Mouse (Mus musculus) small intestine, adult 2 months (tissue): ENCODE results near the gene Vmn2r8.

Source experiments
- CTCF ChIP-seq: fragments of 200-500 bp; IDR thresholded peaks from 2 replicates; pipeline ENCODE4 v1.5.1; 2012; ENCODE audit warnings: low read depth, mild to moderate bottlenecking, control low read depth, inconsistent platforms, low read length, moderate library complexity, mixed read lengths; ENCODE audit not compliant: insufficient replicate concordance, insufficient read length; ENCODE audit errors: extremely low read depth
- POLR2A ChIP-seq: fragments of 200-500 bp; IDR thresholded peaks from 2 replicates; pipeline ENCODE4 v1.6.1; 2012; ENCODE audit warnings: low read depth, mild to moderate bottlenecking, control low read depth, inconsistent platforms, low read length, moderate library complexity

DNA sequence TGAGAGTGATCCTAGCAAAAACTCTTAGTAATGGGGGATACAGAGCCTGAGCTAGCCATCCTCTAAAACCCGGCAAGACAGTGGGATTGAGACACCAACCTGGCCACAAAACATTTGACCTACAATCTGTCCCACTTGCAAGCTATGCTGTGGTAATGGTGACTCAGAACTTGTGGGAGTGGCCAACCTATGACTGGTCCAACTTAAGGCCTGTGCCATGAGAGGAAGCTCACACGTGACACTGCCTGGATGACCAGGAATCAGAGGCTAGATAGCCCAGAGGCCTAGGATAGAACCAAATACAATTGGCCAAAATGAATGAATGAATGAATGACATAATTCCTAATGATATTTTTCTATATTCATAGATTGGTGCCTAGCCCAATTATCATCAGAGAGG, 66.8 kb downstream of the Vmn2r8 start:
- TF ChIP-seq CTCF (no peak), POLR2A (no peak)
